Mouse (Mus musculus): ENCODE measurements around the gene Tubb2b.

DNA sequence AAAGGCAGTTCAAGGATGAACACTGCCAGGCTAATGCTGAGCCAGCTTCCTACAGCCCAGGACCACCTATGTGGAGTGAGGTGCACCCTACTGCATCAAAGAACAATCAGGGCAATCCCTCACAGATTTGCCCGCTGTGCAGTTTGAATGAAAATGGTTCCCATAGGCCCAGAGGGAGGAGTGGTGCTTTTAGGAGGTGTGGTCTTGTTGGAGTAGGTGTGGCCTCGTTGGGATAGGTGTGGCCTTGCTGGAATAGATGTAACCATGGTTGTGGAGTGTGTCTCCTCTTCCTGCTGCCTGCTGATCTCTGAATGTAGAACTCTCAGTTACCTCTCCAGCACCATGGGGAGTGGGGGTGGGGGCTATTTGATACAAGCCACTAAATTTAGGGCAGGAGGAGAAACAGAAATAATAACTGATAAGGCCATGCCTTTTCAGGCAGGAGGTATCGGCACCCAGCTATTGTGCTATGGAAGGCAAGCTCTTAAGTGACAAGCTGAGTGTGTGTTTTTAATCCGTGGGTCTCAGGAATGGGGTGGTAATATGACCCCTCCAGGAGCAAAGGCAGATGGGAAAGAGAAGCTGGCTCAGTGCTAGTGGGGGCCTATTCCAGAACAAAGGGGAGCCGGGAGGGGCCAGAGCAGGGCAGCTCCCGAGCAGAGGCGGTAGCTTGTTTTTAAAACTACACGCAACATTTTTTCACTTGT, 26.0 kb upstream of the Tubb2b start:
- TF ChIP-seq CTCF (IDR thresholded peaks at IDR 0.05; ENCODE audit: low read depth, low read length), result no peak
- no peak for TF ChIP-seq POLR2A (IDR thresholded peaks at IDR 0.05; ENCODE audit: extremely low read depth, insufficient read depth, low read length)

Data from liver, adult 2 months (tissue).